9 mouse cellular contexts compared by ENCODE assay signal in the genomic region with DNA sequence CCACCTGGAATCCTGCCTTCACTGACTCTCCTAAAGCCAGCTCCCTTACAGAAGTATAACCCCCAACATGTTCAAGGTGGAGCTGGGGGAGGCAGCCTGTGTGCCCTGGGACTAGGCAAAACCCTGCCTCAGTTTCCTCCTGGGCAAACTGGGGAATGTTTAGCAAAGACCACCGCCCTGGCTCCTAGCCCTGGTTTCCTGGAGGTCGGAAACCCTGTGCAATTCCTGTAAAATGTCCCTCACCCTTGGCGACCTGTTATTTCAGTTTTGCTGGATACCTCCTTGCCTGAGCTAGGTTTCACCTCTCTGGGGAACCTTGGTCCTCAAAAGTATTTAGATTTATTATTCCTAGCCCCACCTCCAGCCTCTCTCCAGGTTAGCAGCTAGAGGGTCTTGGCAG. TPM values are rescaled to one million over a fixed set of nuclear protein-coding genes. Genes with fewer than 3 reads are reported as not detected.
DNase-seq lines count a peak whose midpoint lies in the region; ATAC-seq lines count a peak whose summit lies in the region.
"Had no signal": no experiment of that assay in that cellular context is flagged by ENCODE, and none has a peak within 500 bp of the region (broad histone marks: within the 10 kb centered on the region; RNA-seq: fewer than 3 reads in every experiment).

No protein-coding gene starts in this region.

- H3K4me1 ChIP-seq in heart, embryonic 10.5 days = peaks cover 44% of the 10 kb centered on the region
- H3K4me1 ChIP-seq in midbrain, embryonic 10.5 days = peaks cover 41% of the 10 kb centered on the region
- H3K4me1 ChIP-seq in midbrain, embryonic 14.5 days (ENCODE audit: control insufficient read depth, insufficient read depth, low read length) = peaks cover 19% of the 10 kb centered on the region; the same call in 1 of the 2 replicates
- peaks cover 45% of the 10 kb centered on the region for H3K4me1 ChIP-seq in limb, embryonic 10.5 days
- peaks cover 27% of the 10 kb centered on the region for H3K4me1 ChIP-seq in stomach, embryonic 14.5 days (ENCODE audit: control insufficient read depth, insufficient read depth, low read length)

- no peak overlapping the region; the same call in 1 of the 2 replicates for H3K9ac ChIP-seq in midbrain, embryonic 14.5 days (replicated peaks; ENCODE audit: low read length)
- no peak overlapping the region for H3K9ac ChIP-seq in stomach, embryonic 14.5 days (replicated peaks; ENCODE audit: low read depth, low read length)

- no peak overlapping the region for H3K4me2 ChIP-seq in midbrain, embryonic 14.5 days (ENCODE audit: low read length)
- peak overlapping the region; percentile 79; the same call in 1 of the 2 replicates for H3K4me2 ChIP-seq in stomach, embryonic 14.5 days (replicated peaks; ENCODE audit: low read depth, low read length)

- peak overlapping the region; percentile 90 for H3K27ac ChIP-seq in heart, embryonic 10.5 days
- no peak overlapping the region; the same call in 1 of the 2 replicates for H3K27ac ChIP-seq in midbrain, embryonic 10.5 days (replicated peaks)
- H3K27ac ChIP-seq in midbrain, embryonic 14.5 days (replicated peaks; ENCODE audit: low read depth, low read length) = no peak overlapping the region
- peak overlapping the region; percentile 90 for H3K27ac ChIP-seq in limb, embryonic 10.5 days
- peak overlapping the region; percentile 91; the same call in 1 of the 2 replicates for H3K27ac ChIP-seq in stomach, embryonic 14.5 days (ENCODE audit: low read length)

- H3K36me3 ChIP-seq in heart, embryonic 10.5 days = peaks cover 1% of the 10 kb centered on the region
- no peaks in the 10 kb centered on the region for H3K36me3 ChIP-seq in midbrain, embryonic 10.5 days
- no peaks in the 10 kb centered on the region for H3K36me3 ChIP-seq in midbrain, embryonic 14.5 days (ENCODE audit: control insufficient read depth, insufficient read depth, low read length)
- no peaks in the 10 kb centered on the region for H3K36me3 ChIP-seq in limb, embryonic 10.5 days
- H3K36me3 ChIP-seq in stomach, embryonic 14.5 days (ENCODE audit: control insufficient read depth, insufficient read depth, low read length) = no peaks in the 10 kb centered on the region

- WGBS in heart, embryonic 10.5 days = 56% methylated on average over 3 of the region's 3 CpGs
- 81% methylated on average over 3 of the region's 3 CpGs for WGBS in midbrain, embryonic 10.5 days
- 72% methylated on average over 3 of the region's 3 CpGs for WGBS in midbrain, embryonic 14.5 days
- WGBS in limb, embryonic 10.5 days = 73% methylated on average over 3 of the region's 3 CpGs
- 75% methylated on average over 3 of the region's 3 CpGs for WGBS in stomach, embryonic 14.5 days

- H3K27me3 ChIP-seq in heart, embryonic 10.5 days (ENCODE audit: insufficient read depth, poor library complexity, severe bottlenecking) = peaks cover 11% of the 10 kb centered on the region
- peaks cover 22% of the 10 kb centered on the region for H3K27me3 ChIP-seq in midbrain, embryonic 10.5 days (ENCODE audit: low read depth, poor library complexity, severe bottlenecking)
- no peaks in the 10 kb centered on the region for H3K27me3 ChIP-seq in midbrain, embryonic 14.5 days (ENCODE audit: control insufficient read depth, insufficient read depth, low read length)
- H3K27me3 ChIP-seq in limb, embryonic 10.5 days (ENCODE audit: low read depth, poor library complexity, severe bottlenecking) = peaks cover 12% of the 10 kb centered on the region
- no peaks in the 10 kb centered on the region for H3K27me3 ChIP-seq in stomach, embryonic 14.5 days (ENCODE audit: control insufficient read depth, insufficient read depth, low read length)
- H3K27me3 ChIP-seq: CH12.LX had no signal

- H3K4me3 ChIP-seq in heart, embryonic 10.5 days = peak overlapping the region; percentile 58; the same call in 1 of the 2 replicates
- H3K4me3 ChIP-seq in midbrain, embryonic 10.5 days = peak overlapping the region; percentile 50; the same call in 1 of the 2 replicates
- no peak overlapping the region for H3K4me3 ChIP-seq in midbrain, embryonic 14.5 days (replicated peaks; ENCODE audit: low read depth, low read length)
- peak overlapping the region; percentile 52; the same call in 1 of the 2 replicates for H3K4me3 ChIP-seq in limb, embryonic 10.5 days
- no peak overlapping the region for H3K4me3 ChIP-seq in stomach, embryonic 14.5 days (ENCODE audit: low read depth, low read length)

- no peak for DNase-seq in heart, embryonic 10.5 days (ENCODE audit: low spot score)
- no peak for DNase-seq in heart, adult 9 months (ENCODE audit: low spot score in 2 of 2)
- DNase-seq in midbrain, embryonic 10.5 days (ENCODE audit: low spot score) = no peak
- DNase-seq in midbrain, embryonic 14.5 days = no peak
- no peak for DNase-seq in limb, embryonic 10.5 days (ENCODE audit: low spot score)
- no peak for DNase-seq in layer of hippocampus, adult 11-12 months (ENCODE audit: low spot score)
- DNase-seq in thymus, postnatal 36 days = no peak

- no peaks in the 10 kb centered on the region for H3K9me3 ChIP-seq in heart, embryonic 10.5 days
- H3K9me3 ChIP-seq in midbrain, embryonic 10.5 days (replicated peaks) = no peaks in the 10 kb centered on the region
- no peaks in the 10 kb centered on the region for H3K9me3 ChIP-seq in midbrain, embryonic 14.5 days (ENCODE audit: control insufficient read depth, low read length)
- no peaks in the 10 kb centered on the region for H3K9me3 ChIP-seq in limb, embryonic 10.5 days (replicated peaks)
- no peaks in the 10 kb centered on the region for H3K9me3 ChIP-seq in stomach, embryonic 14.5 days (ENCODE audit: control insufficient read depth, low read depth, low read length)

- no peak for ATAC-seq in midbrain, embryonic 14.5 days (ENCODE audit: low FRiP score, low TSS enrichment)
- no peak for ATAC-seq in stomach, embryonic 14.5 days (ENCODE audit: insufficient number of reproducible peaks, insufficient read depth, low FRiP score, low read depth)

RNA-seq across cellular contexts. Expression of a gene that starts 1.1 kb away (rescaled TPM):
- polyA plus RNA-seq in heart, embryonic 10.5 days (2016; fragmentation: Nextera tagmentation; extraction: Ambion mirVana) = 19.0 and 28.4 TPM in 2 replicates
- 10.0 and 11.0 TPM in 2 replicates for polyA plus RNA-seq in midbrain, embryonic 10.5 days (2016; fragmentation: Nextera tagmentation; extraction: Ambion mirVana)
- polyA plus RNA-seq in midbrain, embryonic 14.5 days (2014; fragmentation: Nextera tagmentation; extraction: Ambion mirVana) = 5.6 and 7.3 TPM in 2 replicates
- 10.9 and 14.6 TPM in 2 replicates for polyA plus RNA-seq in limb, embryonic 10.5 days (2016; fragmentation: Nextera tagmentation; extraction: Ambion mirVana)
- 38.8 and 42.0 TPM in 2 replicates for polyA plus RNA-seq in stomach, embryonic 14.5 days (2014; fragmentation: Nextera tagmentation; extraction: Ambion mirVana)

RNA-seq across cellular contexts. Expression of a gene that starts 14.3 kb away (rescaled TPM):
- 0.12 TPM in 1 of 2 replicates, not detected in the other for polyA plus RNA-seq in heart, embryonic 10.5 days (2016; fragmentation: Nextera tagmentation; extraction: Ambion mirVana)
- polyA plus RNA-seq in midbrain, embryonic 10.5 days (2016; fragmentation: Nextera tagmentation; extraction: Ambion mirVana) = 0.02 TPM in 1 of 2 replicates, not detected in the other
- polyA plus RNA-seq in midbrain, embryonic 14.5 days (2014; fragmentation: Nextera tagmentation; extraction: Ambion mirVana) = 0.18 and 0.23 TPM in 2 replicates
- polyA plus RNA-seq in limb, embryonic 10.5 days (2016; fragmentation: Nextera tagmentation; extraction: Ambion mirVana) = not detected in 2 replicates
- polyA plus RNA-seq in stomach, embryonic 14.5 days (2014; fragmentation: Nextera tagmentation; extraction: Ambion mirVana) = 0.12 TPM in 1 of 2 replicates, not detected in the other

RNA-seq across cellular contexts. Expression of a gene that starts 35.1 kb away (rescaled TPM):
- not detected in 2 replicates for polyA plus RNA-seq in heart, embryonic 10.5 days (2016; fragmentation: Nextera tagmentation; extraction: Ambion mirVana)
- polyA plus RNA-seq in midbrain, embryonic 10.5 days (2016; fragmentation: Nextera tagmentation; extraction: Ambion mirVana) = not detected in 2 replicates
- polyA plus RNA-seq in midbrain, embryonic 14.5 days (2014; fragmentation: Nextera tagmentation; extraction: Ambion mirVana) = 0.08 and 0.11 TPM in 2 replicates
- polyA plus RNA-seq in limb, embryonic 10.5 days (2016; fragmentation: Nextera tagmentation; extraction: Ambion mirVana) = 0.04 TPM in 1 of 2 replicates, not detected in the other
- polyA plus RNA-seq in stomach, embryonic 14.5 days (2014; fragmentation: Nextera tagmentation; extraction: Ambion mirVana) = 0.34 and 0.41 TPM in 2 replicates

RNA-seq across cellular contexts. Expression of a gene that starts 42.4 kb away (rescaled TPM):
- 5.9 and 13.0 TPM in 2 replicates for polyA plus RNA-seq in heart, embryonic 10.5 days (2016; fragmentation: Nextera tagmentation; extraction: Ambion mirVana)
- polyA plus RNA-seq in midbrain, embryonic 10.5 days (2016; fragmentation: Nextera tagmentation; extraction: Ambion mirVana) = 9.1 and 9.5 TPM in 2 replicates
- polyA plus RNA-seq in midbrain, embryonic 14.5 days (2014; fragmentation: Nextera tagmentation; extraction: Ambion mirVana) = 3.7 and 7.0 TPM in 2 replicates
- 4.3 and 4.4 TPM in 2 replicates for polyA plus RNA-seq in limb, embryonic 10.5 days (2016; fragmentation: Nextera tagmentation; extraction: Ambion mirVana)
- polyA plus RNA-seq in stomach, embryonic 14.5 days (2014; fragmentation: Nextera tagmentation; extraction: Ambion mirVana) = 9.4 and 15.9 TPM in 2 replicates

Comparison
In these comparisons a context has a peak if more than half of its experiments do, and no peak if none do; other contexts are left out.
1. H3K4me3 ChIP-seq: peak in heart, embryonic 10.5 days (single experiment), midbrain, embryonic 10.5 days (single experiment) and limb, embryonic 10.5 days (single experiment); none in midbrain, embryonic 14.5 days (single experiment) and stomach, embryonic 14.5 days (single experiment).
2. H3K27ac ChIP-seq: peak in heart, embryonic 10.5 days (single experiment), limb, embryonic 10.5 days (single experiment) and stomach, embryonic 14.5 days (single experiment); none in midbrain, embryonic 10.5 days (single experiment) and midbrain, embryonic 14.5 days (single experiment).